Mouse (Mus musculus) heart, postnatal 14 days (tissue): Measurements from ENCODE around the gene Rangrf. TPM values are rescaled to one million over a fixed set of nuclear protein-coding genes. Genes with fewer than 3 reads are reported as not detected.
"Not testable (repeated sequence)": the region's sequence is repeated elsewhere in the genome, so short reads cannot be mapped to it uniquely, and the experiment has no call there.

Experiments used
- DNase-seq, 2 experiments: peaks; one replicate each; pipeline ENCODE4 v3.0.0; 2021 to 2022
- intact Hi-C: fragments of 180-260 bp; cut with DNase I; formaldehyde crosslinking; loops from one replicate; pipeline ENCODE4 v1.15.1; 2025
- microRNA-seq, 2 experiments: library from miRNA; unstranded; fragments of <30 nt; microRNA quantifications; one replicate each; pipeline ENCODE4 v1.2.0; 2021 to 2022
- total RNA-seq, 2 experiments: library from RNA; stranded (reverse); gene quantifications; 2 replicates each; pipeline ENCODE4 v1.2.3; 2021

Gene Rangrf
- total RNA-seq, 2 experiments from 2014 or later: 51.9 to 61.2 TPM

GRCm38 (mm10) chr11:68955473-68955872 lies 19.5 kb downstream of the Rangrf start:
- intact Hi-C loops: no loop called here
- DNase-seq: no peak

- DNase-seq: peak in 1 of 2 experiments; percentile 30
Observed at GRCm38 (mm10) chr11:68954408-68954807, 20.6 kb downstream of the Rangrf start.

GRCm38 (mm10) chr11:68953903-68954302 lies 21.1 kb downstream of the Rangrf start:
- no peak for DNase-seq

More at GRCm38 (mm10) chr11:68954408-68954807, 20.6 kb downstream of the Rangrf start:
- intact Hi-C loops: loop anchor here (5.0 kb wide), 1 partner anchor 47 kb away; no protein-coding TSS in a partner anchor

DNA sequence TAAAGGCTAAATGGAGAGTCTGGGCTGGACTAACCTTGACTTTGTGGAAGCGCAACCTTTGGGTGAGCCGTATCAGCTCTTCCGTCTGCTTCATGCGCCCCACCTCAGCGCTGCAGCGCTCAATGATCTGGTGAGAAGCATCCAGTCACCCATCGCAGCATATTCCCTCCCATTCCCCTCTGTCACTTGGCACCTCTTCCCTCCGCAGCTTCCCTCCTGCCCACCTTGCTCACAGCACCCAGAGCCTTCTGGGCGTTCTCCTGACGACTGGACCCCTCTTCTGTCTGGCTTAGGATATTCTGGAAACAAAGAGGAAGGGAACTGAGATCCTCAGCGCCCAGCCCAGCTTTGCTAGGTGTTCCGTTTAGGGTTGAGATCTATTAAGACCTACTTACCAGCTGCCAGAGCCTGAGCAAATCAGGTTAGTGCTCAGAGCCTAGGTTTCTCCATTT lies 27.4 kb downstream of the Rangrf start:
- intact Hi-C loops: no loop called here
- no peak for DNase-seq

More at GRCm38 (mm10) chr11:68953903-68954302, 21.1 kb downstream of the Rangrf start:
- intact Hi-C loops: loop anchor here (5.0 kb wide), 1 partner anchor 47 kb away; no protein-coding TSS in a partner anchor

- no peak for DNase-seq
- intact Hi-C loops: no loop called here
Observed at GRCm38 (mm10) chr11:68946806-68947440, 28.1 kb downstream of the Rangrf start.

DNA sequence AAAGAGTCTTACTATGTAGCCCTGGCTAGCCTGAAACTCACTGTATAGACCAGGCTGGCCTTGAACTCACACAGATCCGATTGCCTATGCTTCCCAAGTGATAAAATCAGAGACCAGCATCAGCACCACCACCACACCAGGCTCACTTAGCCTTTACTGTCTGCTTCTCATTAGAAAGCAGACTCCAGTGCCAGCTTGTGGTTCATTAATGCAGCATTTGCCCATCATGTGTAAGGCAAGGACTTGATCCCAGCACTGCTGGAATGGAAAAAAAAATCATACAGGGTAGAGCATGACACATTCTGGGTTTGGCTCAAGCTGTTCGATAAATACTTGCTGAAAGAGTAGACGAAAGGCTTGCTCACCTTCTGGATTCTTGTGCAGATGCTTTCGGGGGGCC lies 29.0 kb downstream of the Rangrf start:
- intact Hi-C loops: no loop called here
- no peak for DNase-seq

DNA sequence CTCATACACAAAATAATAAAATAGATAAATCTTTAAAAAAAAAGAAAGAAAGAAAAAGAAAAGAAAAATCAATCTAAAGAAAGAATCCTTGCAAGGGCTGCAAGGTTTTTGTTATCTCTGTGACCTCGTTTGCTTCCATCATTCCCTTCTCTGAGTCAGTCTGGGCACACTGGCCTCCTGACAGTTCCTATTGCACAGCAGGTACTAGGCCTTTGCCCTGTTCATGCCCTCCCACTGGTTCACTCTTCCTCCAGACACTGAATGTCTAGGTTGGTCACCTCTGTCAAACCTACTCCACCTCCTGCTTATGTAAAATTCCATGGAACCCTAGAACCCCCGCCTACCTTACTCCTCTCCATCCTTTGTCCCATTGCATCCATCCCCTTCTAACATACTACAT lies 29.7 kb downstream of the Rangrf start:
- intact Hi-C loops: no loop called here
- no peak for DNase-seq

- DNase-seq: no peak
- intact Hi-C loops: no loop called here
Observed at GRCm38 (mm10) chr11:68942731-68943130, 32.3 kb downstream of the Rangrf start.

DNA sequence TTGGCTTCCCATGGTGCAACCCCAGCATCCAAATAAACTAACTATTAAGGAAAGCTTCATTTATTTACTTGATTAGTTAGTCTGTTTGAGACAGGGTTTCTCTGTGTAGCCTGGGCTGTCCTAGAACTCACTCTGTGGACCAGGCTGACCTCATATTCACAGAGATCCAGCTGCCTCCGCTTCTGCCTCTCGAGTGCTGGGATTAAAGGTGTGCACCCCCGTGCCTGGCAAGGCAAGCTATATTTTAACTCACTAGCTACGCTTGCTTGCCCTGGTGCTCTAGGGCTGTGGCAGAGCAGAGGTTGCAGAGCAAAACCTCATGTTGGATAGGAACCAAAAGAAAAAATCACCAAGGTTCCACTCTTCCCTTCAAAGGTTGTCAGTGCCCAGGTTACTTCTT lies 34.5 kb downstream of the Rangrf start:
- no peak for DNase-seq
- intact Hi-C loops: no loop called here

GRCm38 (mm10) chr11:68939451-68940304 lies 35.3 kb downstream of the Rangrf start:
- DNase-seq: peak; percentile 79 to 88
- intact Hi-C loops: no loop called here

GRCm38 (mm10) chr11:68936951-68937350 lies 38.0 kb downstream of the Rangrf start:
- DNase-seq, intact Hi-C loops: not testable (repeated sequence)

DNA sequence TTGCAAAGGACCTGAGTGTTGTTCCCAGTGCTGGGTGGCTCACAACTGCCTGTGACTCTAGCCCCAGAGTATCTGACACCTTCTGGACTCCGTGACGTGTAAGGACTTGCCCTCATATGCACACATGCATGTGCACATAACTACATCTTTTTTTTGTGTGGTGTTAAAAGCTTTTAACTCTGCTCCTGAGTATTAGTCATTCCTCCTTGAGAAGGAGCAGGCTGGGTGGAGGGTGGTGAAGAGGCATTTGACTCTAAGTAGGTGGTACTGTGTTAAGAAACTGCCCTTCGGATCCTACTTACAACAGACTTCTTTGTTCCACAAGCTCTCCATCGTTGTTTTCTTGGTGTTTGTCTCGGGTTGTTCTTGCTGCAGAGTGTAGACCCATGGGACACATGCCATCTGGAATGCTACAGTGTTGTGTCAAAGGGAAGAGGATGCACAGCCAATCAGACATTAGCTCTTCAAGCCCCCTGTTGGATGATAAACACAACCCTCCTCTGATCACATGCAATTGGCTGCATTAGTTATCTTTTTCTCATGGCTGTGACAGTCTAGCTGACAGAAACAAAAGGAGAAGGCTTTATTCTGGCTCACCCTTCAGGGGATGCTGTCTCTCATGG lies 41.0 kb downstream of the Rangrf start:
- no peak for DNase-seq
- intact Hi-C loops: no loop called here

DNA sequence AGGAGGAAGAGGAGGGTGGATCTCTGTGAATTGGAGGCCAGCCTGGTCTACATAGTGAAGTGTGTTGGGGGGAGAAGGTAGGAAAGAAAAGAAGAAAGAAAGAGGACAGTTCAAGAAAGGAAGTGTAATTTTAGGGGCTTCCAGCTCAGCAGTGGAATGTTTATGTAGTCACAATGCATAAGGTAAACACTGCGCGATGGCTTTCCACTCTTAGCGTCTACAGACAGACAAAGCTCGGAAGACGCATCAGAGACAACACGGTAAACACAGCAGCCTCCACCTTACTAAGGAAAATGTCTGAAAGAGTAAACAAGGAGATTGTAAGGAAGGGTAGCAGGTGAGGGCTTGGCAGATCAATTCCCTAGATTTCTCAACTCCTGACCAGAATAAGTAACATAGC lies 45.0 kb downstream of the Rangrf start:
- intact Hi-C loops: no loop called here
- DNase-seq: no peak

DNA sequence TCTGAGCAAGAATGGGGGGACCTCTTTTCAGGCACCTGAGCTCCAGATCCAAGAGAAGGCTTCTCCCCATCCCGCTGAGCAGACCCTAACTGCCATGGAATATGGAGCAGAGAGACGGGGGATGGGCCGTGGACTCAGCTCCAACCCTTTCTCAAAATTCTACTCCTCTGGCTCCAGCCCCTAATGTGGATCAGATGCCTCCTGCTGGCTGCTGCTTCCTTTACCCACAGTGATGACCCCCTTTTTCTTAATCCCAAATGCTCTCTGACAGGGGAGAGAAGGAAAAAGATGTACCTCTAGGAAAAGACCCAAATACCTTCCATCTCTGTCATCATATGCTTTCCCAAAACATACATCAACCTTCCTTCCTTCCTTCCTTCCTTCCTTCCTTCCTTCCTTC lies 48.0 kb downstream of the Rangrf start, which contains the start of gene Odf4:
Odf4 (minus strand) TSS at position 101 of the 400 bp plus-strand sequence.
- no peak for DNase-seq
- intact Hi-C loops: no loop called here

- intact Hi-C loops: no loop called here
- DNase-seq: no peak
Observed at GRCm38 (mm10) chr11:68924749-68925148, 50.2 kb downstream of the Rangrf start.

- no peak for DNase-seq
- intact Hi-C loops: no loop called here
Observed at GRCm38 (mm10) chr11:68923191-68923590, 51.8 kb downstream of the Rangrf start.

Small RNA genes lying within 50 kb of the gene (microRNA-seq; reads per million reads assigned to microRNA genes)
- 0 to 1.4 reads per million in 2 experiments for gene Mir3062

Other genes with a start within 250 kb of the Rangrf start
- gene Ndel1, start 103.3 kb downstream of the Rangrf start, total RNA-seq: 10 to 100 TPM; 56.1 to 59.6 TPM
- gene Rnf222, start 86.6 kb downstream of the Rangrf start, total RNA-seq: under 1 TPM in 1 of 2 experiments, not detected in 1; 0.15 TPM
- gene Rpl26, start 73.6 kb downstream of the Rangrf start, total RNA-seq: 100 to 1,000 TPM; 607 to 680 TPM
- not detected for gene Odf4, start 48.1 kb downstream of the Rangrf start, total RNA-seq
- gene Arhgef15, start 17.7 kb downstream of the Rangrf start, total RNA-seq: 10 to 100 TPM; 37.9 to 46.1 TPM
- 1 to 10 TPM; 4.5 to 5.5 TPM for gene Slc25a35, start 7.1 kb downstream of the Rangrf start, total RNA-seq
- 1 to 10 TPM; 7.6 to 7.7 TPM for gene Pfas, start 33.3 kb upstream of the Rangrf start, total RNA-seq
- gene Ctc1, start 40.7 kb upstream of the Rangrf start, total RNA-seq: 10 to 100 TPM; 13.1 to 16.5 TPM
- 1 to 10 TPM; 3.6 to 8.1 TPM for gene Aurkb, start 70.5 kb upstream of the Rangrf start, total RNA-seq
- 10 to 100 TPM; 15.9 to 16.2 TPM for gene Borcs6, start 84.5 kb upstream of the Rangrf start, total RNA-seq
- gene Tmem107, start 95.6 kb upstream of the Rangrf start, total RNA-seq: 1 to 10 TPM; 5.2 to 5.4 TPM
- gene Vamp2, start 113.3 kb upstream of the Rangrf start, total RNA-seq: 10 to 100 TPM; 68.8 to 72.6 TPM
- 100 to 1,000 TPM; 100 to 103 TPM for gene Per1, start 120.0 kb upstream of the Rangrf start, total RNA-seq
- gene Hes7, start 145.2 kb upstream of the Rangrf start, total RNA-seq: under 1 TPM; 0.14 to 0.32 TPM
- gene 9130213A22Rik, start 147.4 kb upstream of the Rangrf start, total RNA-seq: under 1 TPM; 0.33 to 0.44 TPM
- gene Aloxe3, start 150.7 kb upstream of the Rangrf start, total RNA-seq: not detected
- gene Alox12b, start 181.8 kb upstream of the Rangrf start, total RNA-seq: not detected
- gene Alox8, start 222.7 kb upstream of the Rangrf start, total RNA-seq: 1 to 10 TPM in 1 of 2 experiments, under 1 TPM in 1; 0.88 to 1.7 TPM